Mouse (Mus musculus) liver, adult 10 weeks (tissue): Measurements from ENCODE around the gene Zfp934. TPM values are rescaled to one million over a fixed set of nuclear protein-coding genes. Genes with fewer than 3 reads are reported as not detected.

Experiments
- polyA plus RNA-seq: library from polyadenylated mRNA; stranded (reverse); fragments of 350-450 nt; fragmentation: Illumina TruSeq; extraction: RNeasy Lipid Tissue Mini Kit (QIAGEN cat#74804); gene quantifications from one replicate; pipeline ENCODE4 v1.2.3, GENCODE M21; 2014; ENCODE audit warnings: low read depth, low replicate concordance

Gene Zfp934
- 2.1 TPM for polyA plus RNA-seq

DNA sequence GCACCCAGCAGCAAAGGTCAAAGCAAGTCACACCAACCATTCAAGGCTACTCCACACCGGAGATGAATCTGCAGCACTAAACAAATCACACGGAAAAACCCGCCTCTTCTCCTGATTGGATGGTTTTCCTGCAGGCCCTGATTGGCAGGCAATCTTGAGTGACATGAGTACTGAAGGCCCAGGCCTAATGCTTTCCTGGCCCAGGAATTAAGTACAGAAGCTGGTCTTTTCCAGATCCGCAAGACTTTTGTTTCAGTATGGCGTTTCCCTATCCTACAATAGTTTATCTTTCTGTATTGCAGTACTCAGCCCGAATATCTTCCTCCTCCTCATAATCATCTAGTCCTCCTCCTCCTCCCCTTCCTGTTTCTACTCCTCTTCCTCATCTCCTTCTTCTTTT lies at the start of gene Zfp934:
Gene Zfp934 (minus strand): TSS at position 101 of the 400 bp plus-strand sequence.

GRCm38 (mm10) chr13:62558189-62559110 lies 12.5 kb downstream of the Zfp934 start, which contains the start of gene Zfp935:
Gene Zfp935 (minus strand): TSS chr13:62558511.

DNA sequence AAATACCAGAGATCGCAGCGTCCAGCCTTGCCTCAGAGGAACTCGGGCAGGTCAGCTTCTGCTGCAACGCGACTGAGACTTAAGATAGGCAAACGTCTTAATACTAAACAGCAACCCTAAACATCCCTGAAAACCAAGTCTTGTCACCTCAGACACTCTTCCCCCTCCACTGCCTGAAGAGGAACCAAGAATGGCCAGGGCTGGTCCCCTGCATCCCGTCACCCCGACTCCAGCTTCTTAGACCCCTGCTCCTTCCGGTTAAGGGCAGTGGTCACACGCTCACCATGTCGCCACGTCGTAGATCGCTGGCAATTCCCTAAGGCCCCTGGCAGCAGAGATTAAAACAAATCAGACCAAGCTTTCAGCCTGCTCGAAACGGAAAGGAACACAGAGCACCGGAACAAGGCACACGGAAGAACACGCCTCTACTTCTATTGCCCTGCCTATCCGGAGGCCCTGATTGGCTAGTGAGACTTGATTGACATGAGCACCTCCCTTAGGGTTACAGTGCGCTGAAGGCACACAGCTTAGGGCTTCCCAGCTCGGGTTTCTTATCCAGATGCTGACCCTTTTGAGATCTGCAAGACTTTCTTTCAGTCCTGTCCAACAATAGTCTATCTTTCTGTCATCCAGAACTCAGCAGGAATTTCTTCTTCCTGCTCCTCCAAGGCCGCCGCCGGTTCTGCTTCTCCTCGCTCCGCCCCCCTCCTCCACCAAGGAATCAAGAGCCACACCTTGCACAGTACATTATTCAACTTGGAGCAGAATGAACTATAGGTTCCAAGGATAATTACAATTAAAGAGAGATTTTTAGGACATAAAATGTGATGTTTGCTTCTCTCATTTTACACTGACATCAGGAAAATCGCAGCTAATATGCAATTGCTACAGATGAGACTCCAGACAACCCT lies 104.3 kb downstream of the Zfp934 start, which contains the start of gene Gm49359:
Gene Gm49359 (minus strand): TSS at position 409 of the 911 bp plus-strand sequence.

Other genes with a start within 250 kb of the Zfp934 start
- 0.85 TPM for gene Gm3604, start 188.0 kb downstream of the Zfp934 start, polyA plus RNA-seq
- gene Gm49359, start 104.4 kb downstream of the Zfp934 start, polyA plus RNA-seq, result 9.8 TPM
- gene Zfp935, start 12.7 kb downstream of the Zfp934 start, polyA plus RNA-seq, result 7.9 TPM
- 0.82 TPM for gene 6720489N17Rik, start 53.0 kb upstream of the Zfp934 start, polyA plus RNA-seq
- gene Platr25, start 189.5 kb upstream of the Zfp934 start, polyA plus RNA-seq, result 2.9 TPM
- 0.87 TPM for gene Gm5141, start 214.6 kb upstream of the Zfp934 start, polyA plus RNA-seq